Mouse (Mus musculus) cerebellum, adult 11-12 months (tissue): Measurements from ENCODE around the gene Rc3h2.

Experiments used
- DNase-seq: peaks from one replicate; pipeline ENCODE4 v3.0.0; 2022

The Rc3h2 gene

DNA sequence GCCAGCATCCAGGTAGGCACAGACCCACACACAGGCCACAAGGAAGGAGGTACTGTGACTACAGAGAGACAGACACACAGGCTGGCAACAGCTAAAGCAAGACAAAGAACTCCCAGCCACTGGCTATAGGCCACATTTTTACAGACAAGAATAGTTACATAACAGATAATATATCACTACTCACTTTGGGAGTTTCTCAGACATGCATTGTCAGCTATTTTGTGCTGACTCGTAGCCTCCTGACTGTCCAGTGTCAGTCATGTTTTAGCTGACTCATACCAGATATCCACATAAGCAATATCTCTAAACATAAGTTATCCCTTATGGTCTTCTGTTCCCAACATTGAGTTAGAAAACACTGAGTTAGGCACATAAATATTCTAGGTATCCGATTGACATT is 89.4 kb downstream of the Rc3h2 start:
- DNase-seq: no peak

- DNase-seq: no peak
These were observed 96.5 kb downstream of the Rc3h2 start, which contains the start of gene Olfr368 for GRCm38 (mm10) chr2:37326215-37326614. Gene Olfr368 (plus strand): TSS chr2:37326515.
